Mouse (Mus musculus): ENCODE measurements around the gene Sirt7. TPM values are rescaled to one million over a fixed set of nuclear protein-coding genes. Genes with fewer than 3 reads are reported as not detected.
A peak's percentile ranks its signal among the peaks of the same experiment; 100 is the strongest.
"Not testable (repeated sequence)": the region's sequence is repeated elsewhere in the genome, so short reads cannot be mapped to it uniquely, and the experiment has no call there.

The Sirt7 gene
- polyA plus RNA-seq, 1 experiment from 2014 or later: 35.0 TPM

DNA sequence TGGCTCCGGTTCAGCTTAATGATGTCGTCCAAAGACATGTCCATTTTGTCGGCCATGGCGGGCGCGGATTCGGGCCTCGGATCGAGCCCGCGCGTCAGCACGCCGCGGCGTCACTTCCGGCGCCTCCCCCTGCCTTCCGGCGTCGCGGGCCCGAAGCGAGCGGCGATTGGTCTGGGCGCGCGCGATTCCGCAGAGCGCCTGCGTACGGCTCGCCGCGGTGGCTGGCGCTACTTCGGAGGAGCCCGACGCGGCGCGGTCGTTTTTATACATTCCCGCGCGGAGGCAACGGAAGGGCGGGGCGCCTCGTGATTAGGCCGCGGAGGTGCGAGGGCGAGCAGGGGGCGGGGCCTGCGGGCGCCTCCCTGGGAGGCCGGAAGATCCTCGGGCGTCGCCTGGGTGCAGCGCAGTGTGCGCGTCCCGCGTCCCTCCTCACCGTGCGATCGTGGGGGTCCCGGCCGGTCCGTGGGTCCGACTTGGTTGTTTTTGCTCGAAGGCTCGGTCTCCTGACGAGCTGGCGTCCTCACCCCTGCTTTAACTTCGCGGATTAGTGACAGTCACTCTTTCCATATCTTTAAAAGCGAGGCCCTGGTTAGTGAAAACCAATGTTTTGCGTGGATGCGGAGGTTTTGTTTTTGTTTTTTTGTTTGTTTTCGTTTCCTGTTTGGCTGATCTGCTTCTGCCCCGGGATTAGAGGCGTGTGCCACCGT is 26.6 kb downstream of the Sirt7 start, which contains the start of the genes Alyref and Anapc11:
TSS of gene Alyref (minus strand) at position 83 of the 707 bp plus-strand sequence.
TSS of gene Anapc11 (plus strand) at position 139 of the 707 bp plus-strand sequence.
- no peaks in the 10 kb centered on the region for H3K9me3 ChIP-seq (replicated peaks)
- WGBS: under 1% methylated on average over 88 of the region's 88 CpGs
- peak within 1 kb of the TSS; percentile 93 for H3K27ac ChIP-seq (replicated peaks)
- H3K4me2 ChIP-seq (replicated peaks): peak within 1 kb of the TSS; percentile 79
- peaks cover 31% of the 10 kb centered on the region for H3K4me1 ChIP-seq
- no peaks in the 10 kb centered on the region for H3K27me3 ChIP-seq
- peaks cover 64% of the 10 kb centered on the region for H3K36me3 ChIP-seq
- peak; percentile 96 for ATAC-seq (ENCODE audit: insufficient number of reproducible peaks, low FRiP score, low TSS enrichment, low read depth)
- H3K9ac ChIP-seq: peak within 1 kb of the TSS; percentile 99
- peak within 1 kb of the TSS; percentile 95 for H3K4me3 ChIP-seq (replicated peaks)

- H3K9ac ChIP-seq: peak overlapping the region; percentile 99
- ATAC-seq (ENCODE audit: insufficient number of reproducible peaks, low FRiP score, low TSS enrichment, low read depth): peak; percentile 47
- WGBS: 3% methylated on average over 98 of the region's 99 CpGs
- peaks cover 64% of the 10 kb centered on the region for H3K36me3 ChIP-seq
- H3K4me2 ChIP-seq (replicated peaks): peak overlapping the region; percentile 79
- no peaks in the 10 kb centered on the region for H3K9me3 ChIP-seq (replicated peaks)
- peaks cover 31% of the 10 kb centered on the region for H3K4me1 ChIP-seq
- H3K27me3 ChIP-seq: no peaks in the 10 kb centered on the region
- peak overlapping the region; percentile 93 for H3K27ac ChIP-seq (replicated peaks)
- H3K4me3 ChIP-seq (replicated peaks): peak overlapping the region; percentile 95
Observed at GRCm38 (mm10) chr11:120597240-120598235, 27.5 kb downstream of the Sirt7 start.

DNA sequence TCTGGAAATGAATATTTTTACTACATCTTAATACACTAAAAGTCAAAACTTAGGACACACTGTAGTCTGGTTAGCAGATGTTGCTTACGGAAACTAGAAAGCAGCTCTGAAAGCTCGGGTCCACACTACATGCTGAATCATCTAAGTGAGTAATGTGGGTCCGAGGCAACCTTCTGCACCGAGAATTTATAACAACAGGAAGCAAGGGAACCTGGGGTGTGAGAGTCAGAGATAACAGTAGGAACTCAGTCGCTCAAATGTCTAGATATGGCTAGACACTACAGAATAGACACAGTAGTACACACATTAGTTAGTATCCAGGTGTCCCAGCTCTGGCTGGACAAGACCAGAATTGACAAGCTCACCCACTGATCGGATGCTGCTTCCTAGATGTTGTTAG is 36.5 kb downstream of the Sirt7 start:
- Histone ChIP-seq H3K27me3 (no peaks in the 10 kb centered on the region), H3K27ac (replicated peaks) (no peak overlapping the region), H3K36me3 (peaks cover 83% of the 10 kb centered on the region), H3K4me1 (no peaks in the 10 kb centered on the region), H3K4me3 (replicated peaks) (no peak overlapping the region), H3K4me2 (replicated peaks) (no peak overlapping the region), H3K9ac (no peak overlapping the region), H3K9me3 (replicated peaks) (no peaks in the 10 kb centered on the region)
- no peak for ATAC-seq (ENCODE audit: insufficient number of reproducible peaks, low FRiP score, low TSS enrichment, low read depth)
- WGBS: 90% methylated on average over 6 of the region's 6 CpGs

DNA sequence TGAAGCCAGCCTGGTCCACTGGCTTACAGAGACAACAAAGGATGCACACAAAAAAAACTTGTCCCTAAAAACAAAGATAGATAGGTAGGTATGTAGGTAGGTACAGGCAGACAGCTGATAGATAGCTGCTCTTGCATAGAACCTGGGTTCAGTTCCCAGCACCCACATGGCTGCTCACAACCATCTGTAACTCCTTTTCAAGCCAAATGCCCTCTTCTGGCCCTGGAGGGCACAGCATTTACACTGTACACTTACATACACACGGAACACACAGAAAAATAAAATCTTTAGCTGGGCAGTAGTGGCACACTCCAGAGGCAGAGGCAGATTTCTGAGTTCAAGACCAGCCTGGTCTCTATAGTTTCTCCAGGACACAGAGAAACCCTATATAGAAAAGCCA is 41.1 kb downstream of the Sirt7 start:
- no peaks in the 10 kb centered on the region for H3K27me3 ChIP-seq
- ATAC-seq (ENCODE audit: insufficient number of reproducible peaks, low FRiP score, low TSS enrichment, low read depth): no peak
- WGBS: 97% methylated on average over 1 of the region's 1 CpGs
- no peaks in the 10 kb centered on the region for H3K9me3 ChIP-seq (replicated peaks)
- H3K4me2 ChIP-seq (replicated peaks): no peak overlapping the region
- no peak overlapping the region for H3K4me3 ChIP-seq (replicated peaks)
- H3K36me3 ChIP-seq: peaks cover 50% of the 10 kb centered on the region
- H3K4me1 ChIP-seq: peaks cover 26% of the 10 kb centered on the region
- H3K27ac ChIP-seq (replicated peaks): no peak overlapping the region
- H3K9ac ChIP-seq: no peak overlapping the region

- H3K4me2 ChIP-seq (replicated peaks); H3K4me3 ChIP-seq (replicated peaks); ATAC-seq (ENCODE audit: insufficient number of reproducible peaks, low FRiP score, low TSS enrichment, low read depth); H3K27ac ChIP-seq (replicated peaks); H3K27me3 ChIP-seq; H3K9me3 ChIP-seq (replicated peaks); H3K9ac ChIP-seq: not testable (repeated sequence)
- WGBS: 90% methylated on average over 2 of the region's 2 CpGs
- H3K4me1 ChIP-seq: peaks cover 29% of the 10 kb centered on the region
- peaks cover 52% of the 10 kb centered on the region for H3K36me3 ChIP-seq
Observed at GRCm38 (mm10) chr11:120582982-120583293, 42.1 kb downstream of the Sirt7 start.

- WGBS: 71% methylated on average over 8 of the region's 8 CpGs
- no peaks in the 10 kb centered on the region for H3K27me3 ChIP-seq
- peaks cover 29% of the 10 kb centered on the region for H3K4me1 ChIP-seq
- peak overlapping the region; percentile 95 for H3K27ac ChIP-seq (replicated peaks)
- H3K4me3 ChIP-seq (replicated peaks): peak overlapping the region; percentile 84
- no peak for ATAC-seq (ENCODE audit: insufficient number of reproducible peaks, low FRiP score, low TSS enrichment, low read depth)
- H3K36me3 ChIP-seq: peaks cover 52% of the 10 kb centered on the region
- H3K9me3 ChIP-seq (replicated peaks): no peaks in the 10 kb centered on the region
- peak overlapping the region; percentile 88 for H3K4me2 ChIP-seq (replicated peaks)
- no peak overlapping the region; the same call in 1 of the 2 replicates for H3K9ac ChIP-seq
Observed at GRCm38 (mm10) chr11:120582268-120582981, 42.6 kb downstream of the Sirt7 start.

- Histone ChIP-seq H3K27ac (replicated peaks) (peak within 1 kb of the TSS; percentile 95), H3K36me3 (peaks cover 53% of the 10 kb centered on the region), H3K9me3 (replicated peaks) (no peaks in the 10 kb centered on the region), H3K4me1 (peaks cover 29% of the 10 kb centered on the region), H3K4me3 (replicated peaks) (peak within 1 kb of the TSS; percentile 84), H3K27me3 (no peaks in the 10 kb centered on the region), H3K4me2 (replicated peaks) (peak within 1 kb of the TSS; percentile 88), H3K9ac (peak within 1 kb of the TSS; percentile 75)
- 5% methylated on average over 75 of the region's 75 CpGs for WGBS
- peak; percentile 56 for ATAC-seq (ENCODE audit: insufficient number of reproducible peaks, low FRiP score, low TSS enrichment, low read depth)
Observed at GRCm38 (mm10) chr11:120581490-120582267, 43.4 kb downstream of the Sirt7 start, which contains the start of gene Arhgdia. Gene Arhgdia (minus strand): TSS chr11:120581624.

GRCm38 (mm10) chr11:120580871-120581331 is 44.1 kb downstream of the Sirt7 start:
- H3K9ac ChIP-seq: peak overlapping the region; percentile 75
- H3K36me3 ChIP-seq: peaks cover 46% of the 10 kb centered on the region
- H3K4me3 ChIP-seq (replicated peaks): peak overlapping the region; percentile 84

GRCm38 (mm10) chr11:120580190-120580589 is 44.9 kb downstream of the Sirt7 start:
- no peak for ATAC-seq (ENCODE audit: insufficient number of reproducible peaks, low FRiP score, low TSS enrichment, low read depth)

More at GRCm38 (mm10) chr11:120580871-120581331, 44.1 kb downstream of the Sirt7 start:
- no peaks in the 10 kb centered on the region for H3K9me3 ChIP-seq (replicated peaks)
- no peaks in the 10 kb centered on the region for H3K27me3 ChIP-seq
- H3K4me2 ChIP-seq (replicated peaks): peak overlapping the region; percentile 88
- ATAC-seq (ENCODE audit: insufficient number of reproducible peaks, low FRiP score, low TSS enrichment, low read depth): peak; percentile 36; the same call in 1 of the 2 replicates
- peak overlapping the region; percentile 95 for H3K27ac ChIP-seq (replicated peaks)
- peaks cover 29% of the 10 kb centered on the region for H3K4me1 ChIP-seq
- under 1% methylated on average over 44 of the region's 44 CpGs for WGBS

More at GRCm38 (mm10) chr11:120580190-120580589, 44.9 kb downstream of the Sirt7 start:
- Histone ChIP-seq H3K4me2 (replicated peaks) (peak overlapping the region; percentile 88), H3K4me3 (replicated peaks) (peak overlapping the region; percentile 84), H3K9me3 (replicated peaks) (no peaks in the 10 kb centered on the region), H3K36me3 (peaks cover 38% of the 10 kb centered on the region), H3K27me3 (no peaks in the 10 kb centered on the region), H3K4me1 (peaks cover 29% of the 10 kb centered on the region), H3K27ac (replicated peaks) (peak overlapping the region; percentile 95), H3K9ac (peak overlapping the region; percentile 75)
- WGBS: 51% methylated on average over 7 of the region's 7 CpGs
